Mouse (Mus musculus) neural tube, embryonic 13.5 days (tissue): Measurements from ENCODE around the gene Tmem175. TPM values are rescaled to one million over a fixed set of nuclear protein-coding genes. Genes with fewer than 3 reads are reported as not detected.

Experiments
- ATAC-seq: fragments of 200-750 bp; cut with Nextera tagmentation; 2 replicates; pipeline ENCODE4 v1.8.0; 2017; ENCODE audit warnings: low read depth, mild to moderate bottlenecking, moderate TSS enrichment, moderate library complexity
- H3K27ac ChIP-seq: fragments of 300-500 bp; sonication (generic); replicated peaks from 2 replicates; pipeline ENCODE4 v1.5.1; 2015; ENCODE audit warnings: moderate library complexity, mild to moderate bottlenecking, inconsistent platforms
- H3K27me3 ChIP-seq: fragments of 300-500 bp; sonication (generic); 2 replicates; pipeline ENCODE4 v1.6.1; 2015; ENCODE audit warnings: mild to moderate bottlenecking, inconsistent platforms
- H3K36me3 ChIP-seq: fragments of 300-500 bp; sonication (generic); 2 replicates; pipeline ENCODE4 v1.6.1; 2015; ENCODE audit warnings: mild to moderate bottlenecking, inconsistent platforms
- H3K4me1 ChIP-seq: fragments of 300-500 bp; sonication (generic); replicated peaks from 2 replicates; pipeline ENCODE4 v1.6.1; 2015; ENCODE audit warnings: inconsistent platforms
- H3K4me2 ChIP-seq: fragments of 300-500 bp; sonication (generic); 2 replicates; pipeline ENCODE4 v1.6.1; 2015; ENCODE audit warnings: inconsistent platforms, mild to moderate bottlenecking, moderate library complexity
- H3K4me3 ChIP-seq: fragments of 300-500 bp; sonication (generic); 2 replicates; pipeline ENCODE4 v1.5.1; 2015; ENCODE audit warnings: mild to moderate bottlenecking, inconsistent platforms
- H3K9ac ChIP-seq: fragments of 300-500 bp; sonication (generic); 2 replicates; pipeline ENCODE4 v1.6.1; 2015; ENCODE audit warnings: moderate library complexity, mild to moderate bottlenecking, inconsistent platforms
- H3K9me3 ChIP-seq: fragments of 300-500 bp; sonication (generic); 2 replicates; pipeline ENCODE4 v1.6.1; 2016; ENCODE audit warnings: inconsistent platforms
- WGBS: fragments of 180-500 bp; shearing (Covaris S2); methylation state at CpG from one replicate; pipeline ENCODE4 v1.1.7; 2015; 5-methylcytosine and 5-hydroxymethylcytosine counted together
- polyA plus RNA-seq: library from polyadenylated mRNA; unstranded; fragments of >200 nt; fragmentation: Nextera tagmentation; extraction: Ambion mirVana; gene quantifications from 2 replicates; pipeline ENCODE4 v1.2.1, GENCODE M21; 2015

The Tmem175 gene
- polyA plus RNA-seq, 1 experiment from 2014 or later = 20.4 TPM

DNA sequence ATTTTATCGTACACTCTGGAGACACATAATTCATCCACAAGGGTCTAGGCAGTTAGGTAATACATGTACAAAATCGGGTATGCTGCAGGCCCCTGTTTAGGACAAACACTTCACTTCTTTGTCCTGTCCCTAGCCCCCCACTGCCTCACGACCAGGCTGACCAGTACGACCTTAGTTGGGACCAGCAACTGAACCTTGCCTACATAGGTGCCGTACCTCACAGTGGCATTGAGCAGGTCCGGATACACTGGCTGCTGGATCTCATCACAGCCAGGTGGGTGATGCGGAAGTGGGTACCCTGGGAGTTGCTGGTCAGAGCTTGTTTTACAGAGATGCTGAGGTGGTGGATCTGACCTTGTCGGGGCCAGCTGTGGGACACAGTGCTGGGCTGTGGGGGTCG is 40.4 kb downstream of the Tmem175 start:
- peak overlapping the region; percentile 83; the same call in 1 of the 2 replicates for H3K27ac ChIP-seq
- H3K4me1 ChIP-seq = peaks cover 21% of the 10 kb centered on the region
- H3K4me3 ChIP-seq = peak overlapping the region; percentile 52; the same call in 1 of the 2 replicates
- no peaks in the 10 kb centered on the region; the same call in 1 of the 2 replicates for H3K27me3 ChIP-seq
- peaks cover 21% of the 10 kb centered on the region for H3K36me3 ChIP-seq
- WGBS = 78% methylated on average over 9 of the region's 9 CpGs
- H3K9ac ChIP-seq = 0 out of 2 replicates have a peak overlapping the region, but pooled peaks have one; percentile 74
- H3K9me3 ChIP-seq = no peaks in the 10 kb centered on the region
- peak overlapping the region; percentile 63 for H3K4me2 ChIP-seq
- ATAC-seq = peak; percentile 29

DNA sequence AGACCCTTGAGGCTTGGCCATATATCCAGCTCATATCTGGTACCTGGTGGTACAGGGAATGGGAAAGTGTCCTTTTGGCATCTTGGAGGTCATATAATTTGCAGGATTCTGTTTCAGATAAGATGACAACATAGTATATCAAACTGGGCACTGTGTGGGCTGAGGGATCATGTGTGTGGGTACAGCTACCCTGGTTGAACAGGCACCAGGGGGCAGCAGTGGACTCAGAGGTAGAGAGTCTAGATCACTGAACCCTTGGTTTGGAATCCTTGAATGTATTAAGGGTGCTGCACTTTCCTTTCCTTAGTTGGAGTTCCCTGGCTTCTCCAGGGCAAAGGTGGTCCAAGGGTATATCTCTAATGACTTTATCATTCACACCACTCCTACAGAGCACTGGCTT is 41.2 kb downstream of the Tmem175 start:
- H3K36me3 ChIP-seq = peaks cover 21% of the 10 kb centered on the region
- no peak overlapping the region for H3K9ac ChIP-seq
- no peak overlapping the region for H3K4me2 ChIP-seq
- no peak for ATAC-seq
- no peak overlapping the region for H3K27ac ChIP-seq
- no peak overlapping the region for H3K4me3 ChIP-seq
- peaks cover 21% of the 10 kb centered on the region for H3K4me1 ChIP-seq
- no peaks in the 10 kb centered on the region for H3K9me3 ChIP-seq
- no peaks in the 10 kb centered on the region; the same call in 1 of the 2 replicates for H3K27me3 ChIP-seq

DNA sequence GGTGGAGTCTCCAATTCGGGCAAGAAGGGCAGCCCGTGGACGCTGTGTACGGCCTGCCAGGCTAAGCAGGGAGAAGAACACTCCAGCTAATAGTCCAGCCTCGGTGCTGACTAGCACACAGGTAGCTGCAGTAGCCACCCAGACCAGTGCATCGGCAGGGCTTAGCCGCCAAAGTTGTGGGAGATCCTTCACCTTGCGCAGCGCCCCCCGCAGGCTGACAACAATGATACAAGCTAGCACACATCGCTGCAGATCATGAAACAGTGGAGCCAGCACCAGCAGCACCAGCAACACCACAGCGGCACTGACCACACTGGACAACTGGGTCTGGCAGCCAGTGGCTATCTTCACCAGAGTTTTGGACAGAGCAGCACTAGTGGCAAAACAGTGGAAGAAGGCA is 42.2 kb downstream of the Tmem175 start:
- Histone ChIP-seq H3K4me3 (no peak overlapping the region), H3K4me2 (no peak overlapping the region), H3K27ac (no peak overlapping the region), H3K27me3 (no peaks in the 10 kb centered on the region), H3K9me3 (no peaks in the 10 kb centered on the region), H3K9ac (no peak overlapping the region), H3K4me1 (peaks cover 22% of the 10 kb centered on the region), H3K36me3 (peaks cover 21% of the 10 kb centered on the region)
- no peak for ATAC-seq
- 93% methylated on average over 12 of the region's 12 CpGs for WGBS

DNA sequence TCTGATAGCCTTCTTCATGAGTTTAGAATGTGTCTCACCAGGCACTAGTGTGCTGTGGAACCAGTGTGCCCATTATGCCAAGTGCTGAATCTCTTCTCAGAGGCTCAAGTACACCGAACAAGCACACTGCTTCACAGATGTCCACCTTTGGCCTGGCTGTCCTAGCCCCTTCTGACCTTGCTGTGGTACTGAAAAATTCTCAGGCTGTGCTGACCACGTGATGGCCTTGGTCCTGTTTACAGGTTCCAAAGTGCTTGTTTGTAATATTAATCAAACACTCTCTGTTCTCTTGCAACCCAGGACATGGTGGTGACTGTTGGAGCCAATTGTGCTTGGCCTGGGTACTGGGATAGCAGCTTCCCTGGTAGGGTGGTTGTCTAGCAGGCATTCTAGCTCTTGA is 45.1 kb downstream of the Tmem175 start:
- peaks cover 21% of the 10 kb centered on the region for H3K36me3 ChIP-seq
- 80% methylated on average over 2 of the region's 2 CpGs for WGBS
- H3K4me2 ChIP-seq = no peak overlapping the region
- H3K9me3 ChIP-seq = no peaks in the 10 kb centered on the region
- no peak for ATAC-seq
- no peak overlapping the region for H3K4me3 ChIP-seq
- H3K9ac ChIP-seq = no peak overlapping the region
- H3K27me3 ChIP-seq = no peaks in the 10 kb centered on the region
- peaks cover 23% of the 10 kb centered on the region for H3K4me1 ChIP-seq
- no peak overlapping the region for H3K27ac ChIP-seq

DNA sequence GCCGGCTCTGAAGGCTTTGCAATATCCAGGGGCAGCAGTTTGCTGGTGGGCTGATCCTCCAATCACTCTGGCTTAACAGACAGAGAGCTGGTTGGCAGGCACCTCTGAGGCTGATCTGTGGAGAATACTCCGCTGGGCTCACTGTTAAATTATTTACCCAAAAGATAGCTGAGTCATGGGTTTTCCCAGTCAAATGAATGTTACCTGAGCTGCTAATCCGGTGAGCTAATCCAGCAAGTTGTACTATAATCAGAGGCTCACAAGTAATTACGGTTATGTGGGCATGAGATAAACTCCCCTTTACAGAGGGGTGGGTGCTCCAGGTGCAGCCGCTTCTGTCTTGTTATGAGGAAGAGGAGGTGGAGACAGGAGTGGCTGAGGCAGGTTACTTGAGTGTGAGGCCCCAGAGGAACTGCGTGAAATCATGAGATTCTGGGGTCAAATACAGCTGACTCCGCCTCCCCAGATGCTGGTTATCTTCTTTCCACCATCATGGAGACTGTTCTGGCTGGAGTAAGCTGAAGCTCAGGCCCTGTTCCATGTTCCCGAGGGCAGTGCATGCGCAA is 45.8 kb downstream of the Tmem175 start, which contains the start of gene Slc26a1:
Slc26a1 (minus strand) TSS at position 319 of the 566 bp plus-strand sequence.
- Histone ChIP-seq H3K27ac (no peak within 1 kb of the TSS), H3K4me1 (peaks cover 16% of the 10 kb centered on the region), H3K27me3 (no peaks in the 10 kb centered on the region), H3K4me2 (no peak within 1 kb of the TSS), H3K36me3 (peaks cover 21% of the 10 kb centered on the region), H3K9me3 (no peaks in the 10 kb centered on the region), H3K9ac (no peak within 1 kb of the TSS), H3K4me3 (no peak within 1 kb of the TSS)
- WGBS = 85% methylated on average over 9 of the region's 9 CpGs
- ATAC-seq = no peak

DNA sequence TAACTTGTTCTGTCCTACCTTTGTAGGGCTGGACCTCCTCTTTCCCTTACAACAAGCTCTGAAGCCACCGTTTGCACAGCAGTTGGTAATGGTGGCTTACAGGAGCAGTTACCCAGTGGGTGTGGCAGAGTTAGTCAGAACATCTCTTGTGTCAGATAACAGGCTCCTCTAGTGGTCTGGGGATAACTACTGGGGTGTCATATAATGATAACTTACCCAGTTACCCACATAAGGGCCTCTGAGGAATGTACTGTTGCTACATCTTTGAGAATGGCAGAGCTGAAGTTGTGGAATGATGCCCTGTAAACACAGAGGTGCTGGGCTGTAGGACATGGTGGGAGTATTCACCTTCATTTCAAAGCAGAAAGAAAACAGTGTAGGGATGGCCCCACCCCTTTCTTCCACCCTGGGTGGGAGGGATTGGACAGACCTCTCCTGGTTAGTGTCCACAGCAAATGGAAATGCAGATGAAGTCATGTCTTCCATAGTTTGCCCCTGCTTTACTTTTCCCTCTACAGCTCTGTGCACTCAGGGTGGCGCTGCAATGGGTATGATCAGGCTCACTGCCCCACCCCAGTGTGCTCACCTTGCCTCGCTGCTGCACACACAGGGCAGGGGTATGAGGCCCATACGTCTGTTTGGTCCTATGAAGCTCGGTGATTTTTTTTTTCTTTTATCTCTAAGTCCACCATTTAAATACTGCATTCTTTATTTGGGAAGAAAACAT is 47.4 kb downstream of the Tmem175 start:
- H3K4me1 ChIP-seq = peaks cover 15% of the 10 kb centered on the region
- peaks cover 15% of the 10 kb centered on the region for H3K36me3 ChIP-seq
- peak; percentile 57 for ATAC-seq
- peak overlapping the region; percentile 34 for H3K4me3 ChIP-seq
- H3K27ac ChIP-seq = peak overlapping the region; percentile 85
- H3K9me3 ChIP-seq = no peaks in the 10 kb centered on the region
- peak overlapping the region; percentile 57 for H3K4me2 ChIP-seq
- H3K9ac ChIP-seq = peak overlapping the region; percentile 60
- 8% methylated on average over 5 of the region's 5 CpGs for WGBS
- H3K27me3 ChIP-seq = no peaks in the 10 kb centered on the region

DNA sequence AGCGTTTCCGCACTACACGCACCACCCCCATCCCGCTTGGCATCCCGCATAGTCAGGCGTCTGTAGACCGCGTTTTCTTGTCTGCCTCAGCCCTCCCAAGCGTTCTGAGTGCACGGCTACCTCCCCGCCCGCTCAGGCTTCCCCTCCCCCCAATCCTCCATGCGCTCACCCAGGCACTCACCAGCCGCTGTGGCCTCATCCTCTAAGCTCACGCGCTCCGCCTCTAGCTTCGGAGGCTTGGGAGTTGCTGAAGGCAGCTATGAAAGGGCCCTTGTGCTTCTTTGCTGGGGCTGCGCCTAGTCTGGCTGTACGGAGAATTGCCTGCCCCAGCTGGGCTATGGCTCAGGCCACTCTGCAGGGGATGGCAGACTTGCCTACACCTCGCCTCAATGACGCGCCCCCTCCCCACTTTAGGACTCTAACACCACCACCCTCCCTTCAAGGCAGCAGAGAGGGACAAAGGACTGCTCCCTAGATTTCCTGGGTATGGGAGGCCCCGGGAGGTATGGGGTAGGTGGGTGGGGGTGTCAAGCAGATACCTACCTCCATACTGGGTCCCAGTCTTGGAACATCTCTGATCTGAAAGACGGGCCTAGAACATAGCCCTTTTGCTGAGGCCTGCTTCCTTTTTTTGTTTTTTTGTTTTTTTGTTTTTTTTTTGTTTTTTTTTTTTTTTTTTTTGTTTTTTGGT is 48.2 kb downstream of the Tmem175 start:
- Histone ChIP-seq H3K4me2 (peak overlapping the region; percentile 57), H3K4me1 (peaks cover 15% of the 10 kb centered on the region), H3K27me3 (no peaks in the 10 kb centered on the region), H3K36me3 (peaks cover 7% of the 10 kb centered on the region; the same call in 1 of the 2 replicates), H3K9ac (peak overlapping the region; percentile 60), H3K9me3 (no peaks in the 10 kb centered on the region), H3K27ac (peak overlapping the region; percentile 85), H3K4me3 (peak overlapping the region; percentile 34)
- 5% methylated on average over 25 of the region's 25 CpGs for WGBS
- peak; percentile 93 for ATAC-seq

DNA sequence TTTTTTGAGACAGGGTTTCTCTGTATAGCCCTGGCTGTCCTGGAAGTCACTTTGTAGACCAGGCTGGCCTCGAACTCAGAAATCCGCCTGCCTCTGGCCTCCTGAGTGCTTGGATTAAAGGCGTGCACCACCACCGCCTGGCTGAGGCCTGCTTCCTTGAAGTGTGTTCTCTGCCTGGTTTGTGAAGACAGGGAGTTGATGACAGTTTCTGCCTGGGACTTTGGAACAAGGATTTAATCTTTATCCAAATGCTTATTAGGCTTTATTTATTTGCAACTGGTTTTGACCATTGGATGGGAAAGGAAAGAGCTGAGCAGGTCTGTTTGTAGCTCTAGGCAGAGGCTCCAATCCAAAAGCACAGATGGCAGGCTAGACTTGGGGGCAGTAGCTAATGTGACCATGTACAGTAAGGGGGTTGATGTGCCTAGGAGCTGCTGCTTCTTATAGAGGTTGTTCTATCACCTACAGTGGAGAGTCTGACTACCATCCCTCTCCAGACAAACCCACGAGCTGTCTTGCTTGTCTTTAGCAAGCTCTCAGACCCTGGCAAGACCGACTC is 48.8 kb downstream of the Tmem175 start:
- WGBS = 91% methylated on average over 6 of the region's 6 CpGs
- no peak for ATAC-seq
- H3K4me1 ChIP-seq = peaks cover 15% of the 10 kb centered on the region
- H3K9ac ChIP-seq = no peak overlapping the region
- no peak overlapping the region for H3K4me2 ChIP-seq
- no peaks in the 10 kb centered on the region for H3K27me3 ChIP-seq
- H3K9me3 ChIP-seq = no peaks in the 10 kb centered on the region
- no peak overlapping the region for H3K4me3 ChIP-seq
- H3K27ac ChIP-seq = no peak overlapping the region
- H3K36me3 ChIP-seq = peaks cover 1% of the 10 kb centered on the region; the same call in 1 of the 2 replicates

DNA sequence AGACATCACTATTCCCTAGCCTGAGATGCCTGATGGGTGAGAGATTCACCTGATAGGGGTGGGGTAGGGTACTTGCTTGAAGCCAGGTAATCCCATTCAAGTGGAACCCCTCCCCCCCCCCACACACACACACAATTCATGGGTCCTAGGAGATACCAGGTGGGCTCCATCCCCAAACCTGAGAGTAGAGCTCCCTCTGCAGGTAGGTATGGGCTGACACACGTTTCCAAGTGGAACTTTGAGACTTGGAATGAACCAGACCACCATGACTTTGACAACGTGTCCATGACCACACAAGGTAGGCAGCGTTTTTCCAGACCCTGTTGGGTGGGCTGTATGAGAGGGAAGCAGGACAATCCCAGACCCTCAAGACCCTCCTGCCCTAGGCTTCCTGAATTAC is 50.3 kb downstream of the Tmem175 start:
- WGBS = 63% methylated on average over 3 of the region's 3 CpGs
- H3K27ac ChIP-seq = no peak overlapping the region
- H3K4me1 ChIP-seq = peaks cover 15% of the 10 kb centered on the region
- no peak for ATAC-seq
- H3K9ac ChIP-seq = no peak overlapping the region
- H3K27me3 ChIP-seq = no peaks in the 10 kb centered on the region
- no peaks in the 10 kb centered on the region for H3K36me3 ChIP-seq
- no peak overlapping the region for H3K4me3 ChIP-seq
- H3K9me3 ChIP-seq = no peaks in the 10 kb centered on the region
- H3K4me2 ChIP-seq = no peak overlapping the region

DNA sequence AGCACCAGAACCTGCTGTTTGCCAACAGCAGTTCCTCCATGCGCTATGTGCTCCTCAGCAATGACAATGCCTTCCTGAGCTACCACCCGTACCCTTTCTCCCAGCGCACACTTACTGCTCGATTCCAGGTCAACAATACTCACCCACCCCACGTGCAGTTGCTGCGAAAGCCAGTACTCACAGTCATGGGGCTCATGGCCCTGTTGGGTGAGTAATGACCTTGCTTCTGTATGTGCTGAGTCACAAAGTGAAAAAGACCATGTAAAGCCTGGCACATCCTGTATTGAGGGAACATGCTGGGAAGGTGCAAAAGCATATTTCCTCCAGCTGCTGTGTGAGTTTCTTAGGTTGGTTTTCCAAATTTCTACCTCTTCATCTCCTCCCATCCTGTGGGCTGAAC is 51.3 kb downstream of the Tmem175 start:
- peaks cover 15% of the 10 kb centered on the region for H3K4me1 ChIP-seq
- H3K27ac ChIP-seq = no peak overlapping the region
- no peaks in the 10 kb centered on the region for H3K36me3 ChIP-seq
- H3K9ac ChIP-seq = no peak overlapping the region
- H3K4me2 ChIP-seq = no peak overlapping the region
- H3K4me3 ChIP-seq = no peak overlapping the region
- ATAC-seq = no peak
- H3K27me3 ChIP-seq = no peaks in the 10 kb centered on the region
- H3K9me3 ChIP-seq = no peaks in the 10 kb centered on the region
- 89% methylated on average over 6 of the region's 6 CpGs for WGBS

DNA sequence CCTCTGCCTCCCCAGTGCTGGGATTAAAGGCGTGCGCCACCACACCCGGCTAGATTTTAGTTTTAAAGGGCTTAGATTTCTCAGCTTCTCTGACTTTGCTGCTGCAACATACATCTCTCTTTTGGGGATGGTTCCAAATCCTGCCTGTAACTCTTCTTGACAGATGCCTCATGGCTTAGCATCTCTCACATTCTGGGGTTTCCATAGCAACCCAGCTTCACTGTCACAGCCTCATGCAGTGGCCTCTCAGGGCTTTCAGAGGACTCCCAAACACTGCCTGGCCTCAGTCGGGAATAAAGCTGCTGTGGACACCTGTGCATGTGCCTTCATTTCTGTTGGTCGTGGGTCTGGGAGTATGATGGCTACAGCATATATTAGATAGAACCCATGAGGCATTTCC is 59.5 kb downstream of the Tmem175 start:
- Histone ChIP-seq H3K9ac (no peak overlapping the region), H3K4me1 (peaks cover 11% of the 10 kb centered on the region), H3K4me2 (no peak overlapping the region), H3K27ac (no peak overlapping the region), H3K36me3 (no peaks in the 10 kb centered on the region), H3K9me3 (no peaks in the 10 kb centered on the region), H3K4me3 (no peak overlapping the region), H3K27me3 (peaks cover 20% of the 10 kb centered on the region)
- 61% methylated on average over 5 of the region's 5 CpGs for WGBS
- no peak for ATAC-seq

DNA sequence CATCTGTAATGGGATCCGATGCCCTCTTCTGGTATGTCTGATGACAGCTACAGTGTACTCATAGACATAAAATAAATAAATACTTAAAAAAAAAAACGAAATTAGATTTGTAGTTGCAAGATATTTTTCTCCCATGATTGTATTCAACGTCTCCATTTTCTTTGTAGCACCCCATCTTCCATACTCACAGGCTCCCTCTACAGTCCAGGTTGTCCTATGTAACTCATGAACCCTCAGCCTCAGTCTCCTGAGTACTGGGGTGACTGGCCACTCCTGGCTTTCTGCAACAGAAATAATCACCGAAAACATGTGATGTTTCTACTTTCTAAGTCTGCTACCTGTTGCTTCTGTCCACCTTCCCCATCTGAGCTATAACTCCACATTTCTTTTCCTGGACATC is 61.6 kb downstream of the Tmem175 start:
- no peaks in the 10 kb centered on the region for H3K36me3 ChIP-seq
- ATAC-seq = no peak
- no peak overlapping the region for H3K27ac ChIP-seq
- H3K9ac ChIP-seq = no peak overlapping the region
- no peak overlapping the region for H3K4me2 ChIP-seq
- peaks cover 30% of the 10 kb centered on the region for H3K4me1 ChIP-seq
- WGBS = 85% methylated on average over 4 of the region's 4 CpGs
- H3K4me3 ChIP-seq = no peak overlapping the region
- H3K27me3 ChIP-seq = peaks cover 20% of the 10 kb centered on the region
- H3K9me3 ChIP-seq = no peaks in the 10 kb centered on the region
